In genomic region chr11:52458281-52458680, GRCm38 (mm10) we compare ENCODE assay signal across 28 mouse cellular contexts.
DNase-seq lines count a peak whose midpoint lies in the region; ATAC-seq lines count a peak whose summit lies in the region.
"Had no signal": no experiment of that assay in that cellular context is flagged by ENCODE, and none has a peak within 500 bp of the region (broad histone marks: within the 10 kb centered on the region; RNA-seq: fewer than 3 reads in every experiment).

No protein-coding gene starts in this region.

- no peak overlapping the region for H3K27ac ChIP-seq in limb, embryonic 10.5 days
- H3K27ac ChIP-seq: embryonic facial prominence, embryonic 10.5 days; embryonic facial prominence, embryonic 13.5 days; forebrain, embryonic 13.5 days; heart, embryonic 15.5 days; hindbrain, embryonic 10.5 days; hindbrain, embryonic 13.5 days; intestine, embryonic 15.5 days had no signal

- H3K36me3 ChIP-seq in limb, embryonic 10.5 days, result no peaks in the 10 kb centered on the region
- H3K36me3 ChIP-seq: embryonic facial prominence, embryonic 10.5 days; embryonic facial prominence, embryonic 13.5 days; heart, embryonic 12.5 days; heart, embryonic 15.5 days; hindbrain, embryonic 10.5 days; hindbrain, embryonic 13.5 days; intestine, embryonic 15.5 days had no signal

- WGBS in limb, embryonic 10.5 days, result 84% methylated on average over 5 of the region's 5 CpGs

- DNase-seq in frontal cortex, postnatal 14 days (ENCODE audit: low spot score in 2 of 2), result no peak
- peak; percentile 14 to 31 for DNase-seq in right cerebral cortex, adult 2 months (ENCODE audit: low spot score in 2 of 2)
- no peak for DNase-seq in right cerebral cortex, postnatal 4 days
- peak; percentile 22 for DNase-seq in limb, embryonic 10.5 days (ENCODE audit: low spot score)
- DNase-seq in telencephalon, adult 2 months (ENCODE audit: low read depth, low spot score), result peak; percentile 21
- no peak for DNase-seq in retina, embryonic 14.5 days (ENCODE audit: low spot score)
- DNase-seq: adrenal gland, adult 2 months; adrenal gland, postnatal 25 days; cerebellum, adult 18-20 months; cerebellum, adult 9-10 months; cerebellum, postnatal 14 days; embryo, embryonic 11 days; forebrain, postnatal 0 days; gastrocnemius, postnatal 25 days; heart, postnatal 10 days; heart, postnatal 36 days had no signal

- no peak overlapping the region for H3K4me3 ChIP-seq in limb, embryonic 10.5 days
- H3K4me3 ChIP-seq: embryonic facial prominence, embryonic 10.5 days; embryonic facial prominence, embryonic 13.5 days; erythroblast, embryonic 14.5 days; forebrain, embryonic 13.5 days; heart, embryonic 12.5 days; heart, embryonic 15.5 days; hindbrain, embryonic 10.5 days; hindbrain, embryonic 13.5 days; intestine, embryonic 15.5 days had no signal

- H3K27me3 ChIP-seq in limb, embryonic 10.5 days (ENCODE audit: low read depth, poor library complexity, severe bottlenecking), result no peaks in the 10 kb centered on the region
- H3K27me3 ChIP-seq: embryonic facial prominence, embryonic 13.5 days; forebrain, embryonic 13.5 days; heart, embryonic 12.5 days; heart, embryonic 15.5 days; intestine, embryonic 15.5 days had no signal

- no peaks in the 10 kb centered on the region for H3K9me3 ChIP-seq in limb, embryonic 10.5 days (replicated peaks)
- H3K9me3 ChIP-seq: embryonic facial prominence, embryonic 10.5 days; embryonic facial prominence, embryonic 13.5 days; forebrain, embryonic 13.5 days; heart, embryonic 12.5 days; heart, embryonic 15.5 days; hindbrain, embryonic 10.5 days; hindbrain, embryonic 13.5 days; intestine, embryonic 15.5 days had no signal

- ATAC-seq in frontal cortex, adult (ENCODE audit: low TSS enrichment), result peak; percentile 74
- ATAC-seq: CD4-positive, CD25-positive, alpha-beta regulatory T cell, adult 4 months; forebrain, embryonic 13.5 days; forebrain, postnatal 0 days; hindbrain, embryonic 16.5 days; intestine, embryonic 15.5 days had no signal

- peaks cover 10% of the 10 kb centered on the region; the same call in 1 of the 2 replicates for H3K4me1 ChIP-seq in limb, embryonic 10.5 days
- H3K4me1 ChIP-seq: embryonic facial prominence, embryonic 13.5 days; forebrain, embryonic 13.5 days; heart, embryonic 12.5 days; intestine, embryonic 15.5 days had no signal

Comparison
In these comparisons a context has a peak if more than half of its experiments do, and no peak if none do; other contexts are left out.
1. DNase-seq: peak in right cerebral cortex, adult 2 months (2 of 2), limb, embryonic 10.5 days (single experiment) and telencephalon, adult 2 months (single experiment); none in frontal cortex, postnatal 14 days (0 of 2), right cerebral cortex, postnatal 4 days (single experiment) and retina, embryonic 14.5 days (single experiment).